Mouse (Mus musculus) spleen, embryonic (tissue): ENCODE data around the gene Ppp1r21.

Experiments
- CTCF ChIA-PET: fragments of 350-600 bp; sonication (Branson Sonifier 250); formaldehyde crosslinking; loops from one replicate; lab custom pipeline; 2022; lab: Charles Lee

Gene Ppp1r21

DNA sequence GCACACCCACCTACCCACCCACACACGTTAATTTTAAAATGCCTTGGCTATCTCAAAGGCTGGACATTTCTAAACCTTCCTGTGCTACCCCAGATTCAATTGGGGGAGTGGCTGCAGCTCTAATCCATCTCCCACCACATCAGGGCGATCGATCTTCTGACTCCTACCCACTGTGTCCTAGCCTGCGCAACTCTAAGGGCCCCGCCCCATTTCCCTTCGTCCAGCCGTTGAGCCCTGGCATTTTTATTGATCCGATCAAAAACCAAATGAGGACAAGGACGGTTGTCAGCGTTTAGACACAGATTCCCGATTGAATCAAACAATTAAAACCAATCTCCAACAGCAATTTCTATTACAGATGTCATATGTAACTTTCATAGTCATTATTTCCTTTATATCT, 74.0 kb downstream of the Ppp1r21 start:
- CTCF ChIA-PET: no interaction called here

DNA sequence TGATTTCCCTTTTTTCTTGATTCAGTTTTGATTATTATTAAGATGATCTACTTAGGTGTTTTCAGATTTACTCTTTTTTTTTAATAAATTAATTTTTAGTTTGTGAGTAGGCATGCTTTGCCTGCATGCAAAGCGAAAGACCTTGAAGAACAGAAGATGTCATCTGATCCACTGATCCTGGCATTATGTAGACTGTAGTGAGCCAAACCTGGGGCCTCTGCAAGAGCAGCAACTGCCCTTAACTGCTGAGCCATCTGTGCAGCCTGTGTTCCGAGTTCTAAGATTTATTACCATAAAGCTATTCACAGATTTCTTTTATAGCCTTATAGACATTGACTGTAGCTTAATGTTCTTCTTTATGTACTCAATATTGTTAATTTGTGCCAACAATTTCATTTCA, 76.1 kb downstream of the Ppp1r21 start:
- CTCF ChIA-PET: interaction anchor here (0.7 kb wide), 1 partner anchor 63 kb away, joined by 3 read pairs; no protein-coding TSS in a partner anchor

DNA sequence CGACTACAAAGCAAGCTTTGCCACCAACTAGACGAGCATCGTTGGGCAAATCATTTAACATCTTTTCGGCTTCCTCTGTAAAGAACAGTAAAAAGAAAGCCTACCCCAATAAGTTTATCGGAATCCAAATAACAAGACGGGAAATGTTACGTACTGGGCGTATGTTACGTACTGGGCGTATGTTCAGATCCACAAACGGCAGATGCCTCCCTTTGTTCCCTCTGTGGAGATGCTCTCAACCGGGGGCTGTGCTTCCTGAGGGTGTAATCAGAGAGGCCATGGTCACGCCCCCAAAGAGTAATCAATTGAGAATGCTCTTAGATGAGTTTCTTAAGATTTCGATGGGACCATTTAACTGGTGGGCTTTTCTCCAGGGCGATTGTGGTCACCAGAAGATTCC, 79.4 kb downstream of the Ppp1r21 start:
- CTCF ChIA-PET: no interaction called here

DNA sequence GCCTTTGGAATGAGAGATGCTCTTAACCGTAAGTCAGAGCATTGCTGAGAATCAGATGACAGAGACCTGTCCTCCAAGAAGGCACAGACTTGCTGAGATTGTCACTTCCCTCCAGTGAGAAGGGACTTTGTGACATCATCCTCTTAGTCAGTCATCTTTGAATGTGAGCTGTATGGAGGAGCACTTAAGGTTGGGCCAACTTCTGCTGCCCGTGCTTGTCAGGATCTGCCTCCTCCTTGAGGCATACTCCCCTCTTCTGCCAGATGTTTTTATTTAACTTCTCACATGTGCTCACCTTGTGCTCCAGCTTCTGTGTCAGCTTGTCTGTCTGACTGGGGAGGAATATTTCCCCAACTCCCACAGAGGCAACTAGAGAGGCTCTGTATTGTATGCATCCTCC, 81.1 kb downstream of the Ppp1r21 start:
- CTCF ChIA-PET: no interaction called here

DNA sequence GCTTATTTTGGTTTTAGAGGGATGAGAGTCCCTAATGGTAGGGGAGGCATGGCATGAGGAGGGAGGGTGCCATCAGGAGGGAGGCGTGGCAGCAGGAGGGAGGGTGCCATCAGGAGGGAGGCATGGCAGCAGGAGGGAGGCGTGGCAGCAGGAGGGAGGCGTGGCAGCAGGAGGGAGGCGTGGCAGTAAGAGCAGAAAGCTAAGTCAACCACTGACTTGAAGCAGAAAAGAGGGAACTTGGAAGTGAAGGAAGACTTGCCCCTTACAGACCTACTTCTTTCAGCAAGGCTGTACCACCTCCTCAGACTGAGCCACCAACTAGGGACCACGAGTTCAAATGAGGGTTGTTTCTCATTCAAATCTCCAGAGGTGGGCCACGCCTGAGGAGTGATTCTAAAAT, 83.3 kb downstream of the Ppp1r21 start:
- CTCF ChIA-PET: no interaction called here

DNA sequence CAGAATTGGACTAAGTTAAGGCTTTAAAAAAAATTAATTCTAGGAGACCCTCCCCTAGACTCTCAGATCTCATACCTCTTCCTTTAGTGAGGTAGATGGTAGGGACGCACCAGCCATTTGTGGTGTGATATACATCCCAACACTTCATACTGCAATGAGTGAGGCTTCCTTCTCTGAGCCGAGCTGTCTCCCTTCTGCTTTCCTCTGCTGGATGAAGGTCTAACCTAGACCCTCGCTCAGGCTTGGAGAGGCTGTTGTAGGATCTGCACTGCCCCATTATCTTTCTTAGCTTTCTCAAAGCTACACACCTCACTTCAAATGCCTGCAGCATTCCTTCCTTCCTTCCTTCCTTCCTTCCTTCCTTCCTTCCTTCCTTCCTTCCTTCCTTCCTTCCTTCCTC, 83.8 kb downstream of the Ppp1r21 start:
- CTCF ChIA-PET: no interaction called here

DNA sequence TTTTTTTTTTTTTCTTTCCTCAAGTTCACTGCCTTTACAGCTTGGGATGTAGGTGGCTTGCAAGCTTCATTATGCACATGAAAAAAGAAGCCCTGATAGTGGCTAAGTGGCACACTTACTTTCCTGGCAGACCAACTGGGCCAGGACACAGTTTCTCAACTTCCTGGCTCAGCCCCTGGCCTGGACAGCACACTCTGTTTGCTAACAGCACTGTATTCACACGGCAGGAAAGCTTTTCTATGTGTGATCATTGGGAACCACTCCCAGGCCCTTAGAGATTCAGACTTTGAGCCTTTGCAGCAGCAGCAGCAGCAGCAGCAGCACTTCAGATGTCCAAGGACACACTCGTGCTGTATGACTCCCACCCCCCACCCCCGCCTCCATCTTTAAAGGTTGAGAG, 84.3 kb downstream of the Ppp1r21 start:
- CTCF ChIA-PET: no interaction called here

DNA sequence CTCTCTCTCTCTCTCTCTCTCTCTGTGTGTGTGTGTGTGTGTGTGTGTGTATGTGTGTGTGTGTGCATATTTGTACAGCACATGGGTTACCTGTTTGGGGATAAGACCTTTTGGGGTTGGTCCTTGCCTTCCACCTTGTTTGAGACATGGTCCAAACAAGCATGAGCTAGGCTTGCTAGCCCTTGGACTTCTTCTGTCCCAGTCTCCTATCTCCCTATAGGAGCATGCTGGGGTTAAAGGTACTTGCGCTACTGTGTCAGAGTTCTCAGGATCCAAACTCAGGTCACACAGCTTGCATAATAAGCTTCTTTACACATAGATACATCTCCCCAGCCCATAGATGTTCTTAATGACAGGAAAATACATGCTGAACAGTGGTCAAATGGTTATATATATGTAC, 84.8 kb downstream of the Ppp1r21 start:
- CTCF ChIA-PET: no interaction called here

DNA sequence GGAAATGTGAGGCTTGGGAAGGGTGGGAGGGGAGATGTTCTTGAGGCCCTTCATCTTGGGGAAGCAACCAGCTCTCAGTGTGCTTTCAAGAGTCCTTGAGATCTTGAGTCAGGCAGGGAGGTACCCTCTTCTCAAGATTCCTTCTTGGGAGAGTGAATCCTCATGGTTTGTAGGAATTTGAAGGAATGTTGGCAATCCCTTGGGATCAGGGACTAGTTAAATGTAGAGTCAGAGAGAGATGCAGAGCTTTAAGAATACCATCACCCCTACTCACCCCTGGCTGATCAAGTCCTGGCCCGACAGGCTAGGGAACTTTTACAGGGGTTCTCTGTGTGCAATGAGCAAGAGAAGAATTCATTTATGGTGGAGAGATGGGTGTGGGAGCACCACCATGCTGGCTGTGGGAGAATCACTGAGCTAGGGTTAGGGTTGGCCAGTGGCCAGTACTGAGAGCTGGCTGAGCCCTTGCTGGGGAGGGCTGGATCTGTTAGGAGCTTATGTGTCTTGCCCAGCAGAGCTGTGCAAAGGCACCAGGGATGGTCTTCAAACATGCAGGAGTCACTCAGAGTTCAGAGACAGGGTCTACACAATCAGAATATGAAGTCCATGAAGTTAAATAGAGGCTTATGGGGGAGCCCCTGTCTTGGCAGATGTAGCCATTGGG, 85.7 kb downstream of the Ppp1r21 start:
- CTCF ChIA-PET: no interaction called here

DNA sequence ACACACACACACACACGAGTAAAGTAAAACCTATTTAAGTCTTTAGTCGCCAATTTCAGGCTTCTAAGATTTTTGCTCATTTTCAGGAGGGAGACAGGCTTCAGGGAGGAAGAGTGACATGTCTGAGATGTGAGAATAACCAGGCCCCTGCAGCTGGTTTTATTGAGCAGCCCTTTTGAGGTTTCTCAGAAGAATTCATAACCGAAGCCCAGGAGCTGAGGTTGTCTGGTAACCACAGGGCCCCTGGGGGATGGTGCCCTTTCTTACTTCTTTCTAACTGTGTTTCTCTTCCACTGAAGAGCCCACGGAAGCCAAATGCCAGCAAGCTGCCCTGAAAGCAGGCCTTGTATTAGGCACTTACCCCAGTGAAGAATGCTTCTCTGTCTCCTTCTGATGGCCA, 91.0 kb downstream of the Ppp1r21 start:
- CTCF ChIA-PET: no interaction called here

DNA sequence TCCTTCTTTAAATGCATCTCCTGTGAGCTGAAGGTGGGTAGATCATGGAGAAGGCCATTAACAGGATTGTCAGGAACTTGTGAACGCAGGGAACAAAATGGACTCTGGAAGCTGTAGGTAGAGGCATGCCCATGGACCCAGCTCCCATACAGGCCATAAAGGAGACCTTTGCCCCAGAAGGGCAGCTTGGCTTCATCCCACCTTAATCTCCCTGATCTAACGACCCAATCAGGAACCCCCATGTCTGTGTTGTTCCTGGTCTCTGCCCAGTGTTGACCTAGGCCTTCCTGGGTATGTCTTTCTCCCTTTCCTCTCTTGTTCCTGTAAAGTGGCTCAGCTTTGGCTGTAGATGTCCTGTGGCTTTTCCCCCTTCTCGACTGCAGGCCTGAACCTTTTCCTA, 91.5 kb downstream of the Ppp1r21 start:
- CTCF ChIA-PET: no interaction called here

DNA sequence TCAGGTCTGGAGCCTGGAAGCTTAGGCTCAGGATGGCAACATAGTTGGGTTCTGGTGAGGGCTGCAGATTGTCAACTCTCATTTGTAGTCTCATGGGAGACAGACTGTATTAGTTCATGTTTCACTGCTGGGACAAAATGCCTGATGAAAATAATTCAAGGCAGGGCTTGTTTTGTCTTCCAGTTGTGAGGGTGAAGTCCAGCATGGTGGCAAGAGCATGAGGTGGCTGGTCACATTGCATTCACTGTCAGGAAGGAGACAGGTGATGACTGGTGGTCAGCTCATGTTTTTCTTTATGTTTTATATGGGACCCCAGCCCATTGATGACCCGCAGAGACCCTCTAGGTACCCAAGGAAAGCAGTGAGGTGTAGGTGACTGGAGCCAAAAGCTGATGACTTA, 92.8 kb downstream of the Ppp1r21 start:
- CTCF ChIA-PET: no interaction called here

DNA sequence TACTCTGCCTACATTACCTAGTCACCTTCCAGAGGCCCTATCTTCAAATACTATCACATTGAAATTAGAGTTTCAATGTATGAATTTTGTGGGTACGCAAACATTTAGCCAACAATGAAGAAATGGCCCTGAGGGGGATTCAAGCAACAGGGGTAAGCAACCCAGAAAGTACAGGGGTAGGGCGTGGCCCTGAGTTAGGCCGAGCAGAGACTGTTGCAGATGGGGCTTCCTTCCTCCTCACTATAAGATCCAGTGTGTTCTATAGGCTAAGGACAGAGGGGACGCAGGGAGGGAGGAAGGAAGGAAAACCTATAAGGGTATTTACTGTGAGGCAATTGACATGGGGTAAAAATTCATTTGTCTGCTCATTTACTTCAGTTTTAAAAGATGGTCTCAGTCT, 94.5 kb downstream of the Ppp1r21 start:
- CTCF ChIA-PET: no interaction called here

DNA sequence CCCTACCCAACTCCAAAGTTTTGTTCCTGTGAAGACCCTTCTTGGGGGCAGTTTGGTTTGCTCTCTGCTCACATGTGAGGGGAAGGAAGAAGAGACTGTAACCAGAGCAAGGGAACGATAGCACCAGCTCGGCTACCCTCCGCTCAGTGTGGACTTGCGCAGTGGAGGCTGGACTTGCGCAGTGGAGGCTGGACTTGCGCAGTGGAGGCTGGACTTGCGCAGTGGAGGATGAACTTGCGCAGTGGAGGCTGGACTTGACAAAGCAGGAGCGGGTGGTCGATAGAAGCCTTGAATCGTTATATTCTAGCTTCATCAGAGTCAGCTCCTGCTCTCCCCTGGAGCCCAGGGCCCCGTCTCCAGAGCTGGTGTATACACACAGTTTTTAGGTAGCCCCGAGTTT, 95.4 kb downstream of the Ppp1r21 start:
- CTCF ChIA-PET: no interaction called here

DNA sequence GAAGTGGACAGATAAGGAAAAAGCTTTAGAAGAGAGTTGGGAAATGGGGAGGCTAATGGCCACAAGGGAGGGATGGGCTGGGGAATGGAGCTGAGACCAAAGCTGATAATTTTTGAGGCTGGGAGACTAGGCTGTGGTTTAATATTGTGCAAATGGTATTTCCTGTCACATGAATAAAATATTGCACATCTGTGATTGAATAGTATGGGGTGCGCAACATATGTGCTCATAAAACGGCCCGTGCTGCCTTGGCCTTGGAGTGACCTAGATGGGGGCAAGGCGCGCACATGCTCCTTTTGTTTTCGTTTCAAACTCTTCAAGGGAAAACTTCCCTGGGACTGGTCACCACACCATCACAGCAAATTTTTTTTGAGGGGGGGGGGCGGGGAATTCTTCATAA, 96.0 kb downstream of the Ppp1r21 start:
- CTCF ChIA-PET: no interaction called here

DNA sequence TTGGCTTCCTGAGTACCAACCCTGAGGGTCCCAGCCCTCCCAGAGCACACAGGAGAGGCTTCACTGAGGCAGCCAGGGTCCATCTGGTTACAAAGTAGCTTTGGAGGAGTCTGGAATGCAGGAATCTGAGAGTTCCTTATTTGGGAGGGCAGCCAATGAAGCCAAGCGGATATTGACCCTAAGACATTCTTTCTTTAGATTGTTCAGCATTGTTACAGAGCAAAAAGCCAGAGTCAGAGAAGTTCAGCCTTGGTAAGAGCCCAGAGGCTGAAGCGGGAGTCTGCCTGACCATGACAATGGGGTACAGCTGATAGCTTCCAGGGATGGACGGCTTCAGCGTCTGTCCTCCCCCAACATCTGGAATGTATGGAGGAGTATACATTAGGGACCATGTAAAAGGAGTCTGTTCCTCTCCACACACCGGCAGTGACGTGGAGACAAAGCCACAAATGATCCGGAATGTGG, 96.5 kb downstream of the Ppp1r21 start:
- CTCF ChIA-PET: no interaction called here

DNA sequence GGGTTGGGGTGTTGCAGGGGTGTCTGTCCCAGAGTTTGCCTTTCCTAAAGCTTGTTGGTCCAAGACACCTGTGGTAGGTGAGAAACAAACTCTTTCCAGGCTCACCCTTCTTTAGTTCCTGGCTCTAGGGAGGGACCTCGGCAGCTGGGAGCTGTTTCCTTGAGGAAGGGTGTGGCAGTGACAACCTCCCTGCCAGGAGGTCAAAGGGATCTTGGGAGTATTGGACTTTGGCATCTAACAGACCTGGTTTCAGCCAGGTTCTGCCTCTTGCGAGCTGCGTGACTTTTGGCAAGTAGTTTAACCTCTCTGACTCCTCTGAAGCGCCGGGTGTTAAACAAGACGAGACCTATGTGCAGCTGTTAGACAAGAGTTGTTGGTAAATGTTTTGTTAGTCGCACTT, 97.2 kb downstream of the Ppp1r21 start:
- CTCF ChIA-PET: interaction anchor here (0.6 to 0.9 kb wide), 2 partner anchors 24 to 163 kb away, joined by 3 read pairs; no protein-coding TSS in a partner anchor

DNA sequence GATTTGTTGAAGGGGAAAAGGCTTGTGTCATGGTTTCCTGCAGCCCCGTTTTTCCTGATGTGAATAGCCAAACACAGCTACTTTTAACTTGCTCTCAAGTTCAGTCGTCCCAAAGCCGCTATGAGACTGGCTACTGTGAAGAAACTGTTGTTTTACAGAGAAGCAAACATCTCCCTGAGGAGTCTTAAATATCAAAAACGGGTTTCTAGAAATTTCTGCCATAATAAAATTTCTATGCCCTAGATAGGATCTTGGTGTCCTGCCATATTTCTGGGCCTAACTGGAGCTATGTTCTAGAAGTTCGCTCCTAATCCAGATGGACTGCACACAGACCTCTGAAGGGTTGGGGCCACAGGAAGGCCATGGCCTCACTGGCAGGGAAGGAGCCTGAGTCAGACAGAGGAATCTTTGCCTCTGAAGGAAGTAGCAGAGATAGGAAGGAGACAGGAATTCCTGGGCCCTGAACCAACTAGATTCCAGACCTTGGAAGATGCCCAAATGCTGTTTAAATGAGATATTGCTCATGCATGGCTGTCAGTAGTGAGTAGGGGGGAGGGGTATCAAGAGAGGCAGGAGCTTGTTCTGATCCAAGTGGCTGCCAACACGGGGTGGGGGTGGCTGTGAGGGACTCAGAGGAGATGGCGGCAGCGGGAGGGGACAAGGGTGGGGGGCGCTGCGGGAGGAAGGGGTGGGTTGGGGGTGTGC, 98.9 kb downstream of the Ppp1r21 start:
- CTCF ChIA-PET: no interaction called here

DNA sequence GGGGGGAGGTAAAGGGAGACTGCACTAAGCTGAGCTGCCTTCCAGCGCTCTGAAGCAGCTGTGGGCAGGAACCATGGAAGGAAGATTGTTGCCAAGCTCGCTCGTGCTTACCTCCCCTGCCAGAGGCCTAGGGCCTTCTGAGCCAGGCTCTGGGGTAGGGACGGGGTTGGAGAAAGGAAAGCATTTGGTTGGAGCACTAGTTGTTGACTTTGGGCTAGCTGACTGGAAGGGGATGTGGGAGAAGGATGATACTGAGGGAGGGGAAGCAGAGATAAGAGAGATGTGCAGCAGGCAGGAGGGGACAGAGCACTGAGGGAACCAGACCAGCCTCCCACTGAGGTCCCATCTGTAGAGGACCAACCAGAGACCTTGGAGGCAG, 99.5 kb downstream of the Ppp1r21 start:
- CTCF ChIA-PET: no interaction called here

DNA sequence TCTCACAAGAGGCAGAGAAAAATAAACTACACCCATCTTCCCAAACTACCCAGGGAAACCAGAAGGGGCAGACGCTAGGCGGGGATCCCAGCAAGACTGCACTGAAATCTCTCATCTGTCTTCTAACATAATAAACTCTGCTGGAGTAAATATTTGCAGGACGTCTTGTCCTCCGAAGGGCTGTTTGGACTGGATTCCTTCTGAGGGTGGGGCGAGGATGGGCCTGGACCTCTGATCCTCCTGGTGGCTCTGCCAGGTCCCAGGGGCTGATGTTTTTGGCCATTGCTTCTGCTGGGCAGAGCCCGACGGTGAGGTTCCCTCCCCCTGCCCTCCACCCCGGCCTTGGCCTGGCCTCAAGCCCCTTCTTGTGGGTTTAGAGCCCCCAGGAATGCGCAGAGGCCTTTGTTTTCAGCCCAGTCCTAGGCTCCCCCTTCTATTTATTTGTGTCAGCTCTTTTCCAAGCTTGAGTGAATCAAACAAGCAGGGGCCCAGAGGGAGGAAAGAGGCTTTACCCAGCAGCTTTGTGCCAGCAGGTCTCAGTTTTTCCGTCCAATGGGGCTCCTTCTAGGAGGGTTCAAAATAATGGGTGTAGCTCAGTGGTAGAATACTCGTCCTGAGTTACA, 100.1 kb downstream of the Ppp1r21 start:
- CTCF ChIA-PET: no interaction called here

DNA sequence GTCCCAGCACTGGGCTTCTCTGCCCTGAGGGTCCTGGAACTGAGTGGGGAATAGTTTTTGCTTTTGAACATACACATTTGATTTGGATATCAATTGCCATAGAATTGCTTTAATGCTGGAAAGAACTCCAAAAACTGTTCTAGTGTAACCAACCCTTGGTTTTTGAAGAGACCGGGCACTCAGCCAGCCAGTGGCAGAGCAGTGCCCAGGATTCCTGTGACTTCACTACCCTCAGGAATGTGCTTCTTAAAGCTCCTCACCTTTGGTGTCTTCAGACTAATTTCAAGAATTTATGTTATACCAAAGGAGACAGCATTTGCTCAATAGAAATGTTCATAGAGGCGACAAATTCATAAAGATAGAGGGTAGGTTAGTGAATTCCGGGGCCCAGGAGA, 100.6 kb downstream of the Ppp1r21 start:
- CTCF ChIA-PET: no interaction called here

DNA sequence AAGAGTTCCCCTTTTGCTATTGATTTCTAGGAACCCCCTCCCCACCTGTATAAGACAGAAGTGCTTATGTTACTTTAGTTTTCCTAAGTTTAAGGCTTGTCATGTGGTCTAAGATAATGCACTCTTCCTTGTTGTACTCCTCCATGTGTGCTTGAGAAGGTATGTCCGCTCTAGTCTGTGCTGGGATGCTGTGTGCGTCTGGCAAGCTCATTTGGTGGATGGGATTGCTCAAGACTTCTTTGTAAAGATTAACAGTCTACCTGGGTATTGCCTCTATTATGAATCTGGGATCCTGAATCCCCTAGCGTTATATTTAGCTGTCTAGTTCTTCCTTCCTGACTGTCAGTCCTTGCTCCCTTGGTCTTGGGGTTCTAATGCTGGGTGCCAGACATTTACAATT, 102.7 kb downstream of the Ppp1r21 start:
- CTCF ChIA-PET: no interaction called here

DNA sequence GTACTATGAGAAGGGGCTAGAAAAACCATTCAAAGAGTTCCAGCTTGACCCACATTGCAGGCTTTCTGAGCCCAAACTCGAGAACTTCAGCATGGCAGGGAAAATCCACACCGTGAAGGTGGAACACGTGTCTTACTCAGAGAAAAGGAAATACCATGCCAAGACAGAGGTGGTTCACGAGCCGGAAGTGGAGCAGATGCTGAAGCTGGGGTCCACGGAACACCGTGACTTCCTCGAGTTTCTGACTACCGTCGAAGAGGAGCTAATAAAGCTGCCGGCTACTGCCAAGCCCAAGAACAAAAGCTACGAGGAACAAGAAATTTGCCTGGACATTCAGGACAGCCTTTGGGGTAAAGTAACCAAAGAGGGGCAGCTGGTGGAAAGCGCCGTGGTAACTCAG, 106.2 kb downstream of the Ppp1r21 start:
- CTCF ChIA-PET: no interaction called here
